Comparison of ENCODE assay signal across 17 mouse cellular contexts in genomic region chr13:83568759-83569256, GRCm38 (mm10).
DNase-seq lines count a peak whose midpoint lies in the region; ATAC-seq and TF ChIP-seq lines count a peak whose summit lies in the region.
"Had no signal": no experiment of that assay in that cellular context is flagged by ENCODE, and none has a peak within 500 bp of the region (broad histone marks: within the 10 kb centered on the region; RNA-seq: fewer than 3 reads in every experiment).

No protein-coding gene starts in this region.

- no peak for TF ChIP-seq POLR2A in heart, adult 2 months (IDR thresholded peaks at IDR 0.05; ENCODE audit: insufficient read depth, low read depth, low read length)

- no peak for TF ChIP-seq CTCF in heart, adult 2 months (IDR thresholded peaks at IDR 0.05)
- TF ChIP-seq CTCF in liver, postnatal 0 days (IDR thresholded peaks at IDR 0.05; ENCODE audit: low read depth) = no peak
- no peak for TF ChIP-seq CTCF in heart, postnatal 0 days (IDR thresholded peaks at IDR 0.05; ENCODE audit: low read depth)

- no peak overlapping the region for H3K4me3 ChIP-seq in heart, adult 2 months
- no peak overlapping the region for H3K4me3 ChIP-seq in liver, embryonic 11.5 days (ENCODE audit: low read depth, low read length)
- no peak overlapping the region for H3K4me3 ChIP-seq in liver, postnatal 0 days (ENCODE audit: low read depth, low read length)
- H3K4me3 ChIP-seq in brown adipose tissue, adult 24 weeks (ENCODE audit: insufficient read depth, low read depth, low read length) = no peak overlapping the region
- peak overlapping the region; percentile 9; the same call in 1 of the 2 replicates for H3K4me3 ChIP-seq in heart, postnatal 0 days (ENCODE audit: low read depth, low read length)
- H3K4me3 ChIP-seq: intestine, embryonic 15.5 days; limb, embryonic 13.5 days had no signal

- ATAC-seq in liver, embryonic 11.5 days (replicated peaks; ENCODE audit: low FRiP score) = peak; percentile 61
- no peak for ATAC-seq in liver, postnatal 0 days
- ATAC-seq in heart, postnatal 0 days (ENCODE audit: insufficient read depth, low read depth) = no peak
- ATAC-seq in monocyte, adult 5-6 weeks (replicated peaks; ENCODE audit: insufficient number of reproducible peaks, low FRiP score, low TSS enrichment, poor library complexity, severe bottlenecking) = no peak
- ATAC-seq: intestine, embryonic 15.5 days had no signal

- peaks cover 1% of the 10 kb centered on the region for H3K79me2 ChIP-seq in heart, adult 2 months (replicated peaks; ENCODE audit: control insufficient read depth, insufficient read depth, low read length)

- DNase-seq in heart, adult 2 months = no peak
- no peak for DNase-seq in heart, postnatal 36 days
- no peak for DNase-seq in liver, embryonic 11.5 days (ENCODE audit: low spot score)
- no peak for DNase-seq in liver, postnatal 0 days
- DNase-seq in heart, postnatal 0 days (ENCODE audit: low spot score) = no peak
- no peak for DNase-seq in left cerebral cortex, adult 11 months (ENCODE audit: low spot score)
- DNase-seq: adrenal gland, postnatal 36 days; cerebellum, adult 11-12 months; kidney, postnatal 10 days; lung, postnatal 36 days; right cerebral cortex, adult 18-20 months; thymus, postnatal 36 days had no signal

- no peaks in the 10 kb centered on the region for H3K9me3 ChIP-seq in liver, embryonic 11.5 days (ENCODE audit: control insufficient read depth, low read length)
- H3K9me3 ChIP-seq in liver, postnatal 0 days (ENCODE audit: low read length) = no peaks in the 10 kb centered on the region
- no peaks in the 10 kb centered on the region for H3K9me3 ChIP-seq in heart, postnatal 0 days (replicated peaks; ENCODE audit: control insufficient read depth, low read length)
- H3K9me3 ChIP-seq: intestine, embryonic 15.5 days; limb, embryonic 13.5 days had no signal

- intact Hi-C loops in heart, adult 2 months (cut with DNase I) = no loop called here
- intact Hi-C loops in heart, postnatal 36 days (cut with DNase I) = no loop called here

- TF ChIP-seq EP300 in heart, adult 2 months (IDR thresholded peaks at IDR 0.05; ENCODE audit: insufficient read depth, low read depth, low read length) = no peak
- no peak for TF ChIP-seq EP300 in liver, postnatal 0 days (IDR thresholded peaks at IDR 0.05; ENCODE audit: low read depth)
- TF ChIP-seq EP300 in heart, postnatal 0 days (IDR thresholded peaks at IDR 0.05; ENCODE audit: low read depth) = no peak

- peak overlapping the region; percentile 57 for H3K9ac ChIP-seq in heart, adult 2 months (ENCODE audit: low read depth, low read length)
- no peak overlapping the region for H3K9ac ChIP-seq in liver, embryonic 11.5 days (ENCODE audit: low read depth, low read length)
- H3K9ac ChIP-seq in liver, postnatal 0 days (replicated peaks) = no peak overlapping the region
- 0 out of 2 replicates have a peak overlapping the region, but pooled peaks have one; percentile 25 for H3K9ac ChIP-seq in heart, postnatal 0 days (replicated peaks; ENCODE audit: low read depth, low read length)
- H3K9ac ChIP-seq: intestine, embryonic 15.5 days; limb, embryonic 13.5 days had no signal

- 27% methylated on average over 11 of the region's 11 CpGs for WGBS in heart, adult 2 months
- 62% methylated on average over 11 of the region's 11 CpGs for WGBS in liver, embryonic 11.5 days
- WGBS in liver, postnatal 0 days (ENCODE audit: insufficient replicate concordance) = 56% methylated on average over 11 of the region's 11 CpGs
- WGBS in heart, postnatal 0 days = 26% methylated on average over 11 of the region's 11 CpGs

- H3K27ac ChIP-seq in heart, adult 2 months = peak overlapping the region; percentile 80
- H3K27ac ChIP-seq in liver, embryonic 11.5 days (ENCODE audit: low read depth, low read length) = no peak overlapping the region
- no peak overlapping the region for H3K27ac ChIP-seq in liver, postnatal 0 days (ENCODE audit: low read depth)
- peak overlapping the region; percentile 24 for H3K27ac ChIP-seq in brown adipose tissue, adult 24 weeks (replicated peaks; ENCODE audit: low read depth, low read length)
- peak overlapping the region; percentile 73 for H3K27ac ChIP-seq in heart, postnatal 0 days (ENCODE audit: low read depth)
- H3K27ac ChIP-seq: intestine, embryonic 15.5 days; limb, embryonic 13.5 days; stomach, postnatal 0 days had no signal

- peaks cover 52% of the 10 kb centered on the region for H3K36me3 ChIP-seq in heart, adult 2 months (ENCODE audit: control insufficient read depth, insufficient read depth, low read length)
- H3K36me3 ChIP-seq in liver, embryonic 11.5 days (ENCODE audit: control insufficient read depth, insufficient read depth, low read length) = no peaks in the 10 kb centered on the region
- H3K36me3 ChIP-seq in liver, postnatal 0 days (replicated peaks; ENCODE audit: insufficient read depth, low read length) = no peaks in the 10 kb centered on the region
- H3K36me3 ChIP-seq in heart, postnatal 0 days (replicated peaks; ENCODE audit: control insufficient read depth, insufficient read depth, low read length) = no peaks in the 10 kb centered on the region
- H3K36me3 ChIP-seq: intestine, embryonic 15.5 days; limb, embryonic 13.5 days had no signal

- peaks cover 23% of the 10 kb centered on the region for H3K4me1 ChIP-seq in heart, adult 2 months (ENCODE audit: control insufficient read depth, insufficient read depth, low read length)
- peaks cover 12% of the 10 kb centered on the region for H3K4me1 ChIP-seq in liver, embryonic 11.5 days (replicated peaks; ENCODE audit: control insufficient read depth, insufficient read depth, low read length)
- peaks cover 12% of the 10 kb centered on the region for H3K4me1 ChIP-seq in liver, postnatal 0 days (ENCODE audit: insufficient read depth)
- peaks cover 20% of the 10 kb centered on the region for H3K4me1 ChIP-seq in brown adipose tissue, adult 24 weeks (ENCODE audit: control insufficient read depth, insufficient read depth, insufficient read length, low read length)
- peaks cover 66% of the 10 kb centered on the region for H3K4me1 ChIP-seq in heart, postnatal 0 days (ENCODE audit: control insufficient read depth, insufficient read depth)
- H3K4me1 ChIP-seq: intestine, embryonic 15.5 days had no signal

- no peak overlapping the region for H3K4me2 ChIP-seq in liver, embryonic 11.5 days
- no peak overlapping the region for H3K4me2 ChIP-seq in liver, postnatal 0 days (ENCODE audit: low read depth, low read length)
- H3K4me2 ChIP-seq in heart, postnatal 0 days (ENCODE audit: low read depth, low read length) = peak overlapping the region; percentile 30; the same call in 1 of the 2 replicates
- H3K4me2 ChIP-seq: intestine, embryonic 15.5 days; limb, embryonic 13.5 days had no signal

- H3K27me3 ChIP-seq in heart, adult 2 months (ENCODE audit: control insufficient read depth, insufficient read depth, low read length) = no peaks in the 10 kb centered on the region
- no peaks in the 10 kb centered on the region for H3K27me3 ChIP-seq in liver, embryonic 11.5 days (replicated peaks; ENCODE audit: control insufficient read depth, insufficient read depth, low read length)
- H3K27me3 ChIP-seq in liver, postnatal 0 days (ENCODE audit: insufficient read depth, low read length) = no peaks in the 10 kb centered on the region
- no peaks in the 10 kb centered on the region for H3K27me3 ChIP-seq in heart, postnatal 0 days (ENCODE audit: control insufficient read depth, insufficient read depth, low read length)
- H3K27me3 ChIP-seq: intestine, embryonic 15.5 days; limb, embryonic 13.5 days had no signal

Comparison
In these comparisons a context has a peak if more than half of its experiments do, and no peak if none do; other contexts are left out.
1. H3K27ac ChIP-seq: peak in heart, adult 2 months (single experiment), brown adipose tissue, adult 24 weeks (single experiment) and heart, postnatal 0 days (single experiment); none in liver, embryonic 11.5 days (single experiment) and liver, postnatal 0 days (single experiment).
2. H3K9ac ChIP-seq: peak in heart, adult 2 months (single experiment) and heart, postnatal 0 days (single experiment); none in liver, embryonic 11.5 days (single experiment) and liver, postnatal 0 days (single experiment).